13 mouse cellular contexts compared by ENCODE assay signal in genomic region chr13:73264166-73264735, GRCm38 (mm10). TPM values are rescaled to one million over a fixed set of nuclear protein-coding genes. Genes with fewer than 3 reads are reported as not detected.
DNase-seq lines count a peak whose midpoint lies in the region; ATAC-seq and TF ChIP-seq lines count a peak whose summit lies in the region.
"Had no signal": no experiment of that assay in that cellular context is flagged by ENCODE, and none has a peak within 500 bp of the region (broad histone marks: within the 10 kb centered on the region; RNA-seq: fewer than 3 reads in every experiment).

No protein-coding gene starts in this region.

- peaks cover 6% of the 10 kb centered on the region for H3K27me3 ChIP-seq in heart, adult 2 months (ENCODE audit: control insufficient read depth, insufficient read depth, low read length)
- peaks cover 97% of the 10 kb centered on the region for H3K27me3 ChIP-seq in E14TG2a.4 (ENCODE audit: insufficient read depth, low read length)
- H3K27me3 ChIP-seq in embryonic facial prominence, embryonic 14.5 days (replicated peaks; ENCODE audit: control insufficient read depth, insufficient read depth, low read length): peaks cover 100% of the 10 kb centered on the region
- H3K27me3 ChIP-seq in limb, embryonic 10.5 days (ENCODE audit: low read depth, poor library complexity, severe bottlenecking): peaks cover 100% of the 10 kb centered on the region

- peak overlapping the region; percentile 29 for H3K4me2 ChIP-seq in embryonic facial prominence, embryonic 14.5 days (ENCODE audit: low read depth, low read length)

- no peak for TF ChIP-seq POLR2A in heart, adult 2 months (IDR thresholded peaks at IDR 0.05; ENCODE audit: insufficient read depth, low read depth, low read length)

- peak overlapping the region; percentile 17 for H3K4me3 ChIP-seq in heart, adult 2 months
- peak overlapping the region; percentile 53 for H3K4me3 ChIP-seq in E14TG2a.4 (replicated peaks; ENCODE audit: low read length)
- 0 out of 2 replicates have a peak overlapping the region, but pooled peaks have one; percentile 49 for H3K4me3 ChIP-seq in embryonic facial prominence, embryonic 14.5 days (ENCODE audit: low read depth, low read length)
- peak overlapping the region; percentile 37 for H3K4me3 ChIP-seq in limb, embryonic 10.5 days

- no peaks in the 10 kb centered on the region for H3K79me2 ChIP-seq in heart, adult 2 months (replicated peaks; ENCODE audit: control insufficient read depth, insufficient read depth, low read length)

- DNase-seq in heart, adult 2 months: peak in 1 of 2 experiments; percentile 51
- DNase-seq in heart, postnatal 14 days: no peak
- no peak for DNase-seq in embryonic facial prominence, embryonic 14.5 days (ENCODE audit: low spot score)
- peak; percentile 45 for DNase-seq in limb, embryonic 10.5 days (ENCODE audit: low spot score)
- no peak for DNase-seq in adrenal gland, postnatal 14 days
- no peak for DNase-seq in urinary bladder, postnatal 4 days (ENCODE audit: low spot score in 2 of 2)
- DNase-seq in cerebellum, adult 8-10 months: no peak
- DNase-seq: cerebellum, adult 11-12 months; lung, postnatal 10 days had no signal

- 11% methylated on average over 29 of the region's 29 CpGs for WGBS in heart, adult 2 months
- 7% methylated on average over 26 of the region's 29 CpGs for WGBS in embryonic facial prominence, embryonic 14.5 days
- 2% methylated on average over 29 of the region's 29 CpGs for WGBS in limb, embryonic 10.5 days

- no peaks in the 10 kb centered on the region for H3K36me3 ChIP-seq in heart, adult 2 months (ENCODE audit: control insufficient read depth, insufficient read depth, low read length)
- no peaks in the 10 kb centered on the region for H3K36me3 ChIP-seq in E14TG2a.4 (ENCODE audit: insufficient read depth, low read length)
- no peaks in the 10 kb centered on the region for H3K36me3 ChIP-seq in embryonic facial prominence, embryonic 14.5 days (ENCODE audit: control insufficient read depth, insufficient read depth, low read length)
- H3K36me3 ChIP-seq in limb, embryonic 10.5 days: no peaks in the 10 kb centered on the region

- no peaks in the 10 kb centered on the region for H3K4me1 ChIP-seq in heart, adult 2 months (ENCODE audit: control insufficient read depth, insufficient read depth, low read length)
- H3K4me1 ChIP-seq in E14TG2a.4 (replicated peaks; ENCODE audit: low read depth, low read length): peaks cover 73% of the 10 kb centered on the region
- peaks cover 8% of the 10 kb centered on the region; the same call in 1 of the 2 replicates for H3K4me1 ChIP-seq in embryonic facial prominence, embryonic 14.5 days (ENCODE audit: control insufficient read depth, insufficient read depth, low read length)
- H3K4me1 ChIP-seq in limb, embryonic 10.5 days: peaks cover 63% of the 10 kb centered on the region

- intact Hi-C loops in heart, adult 2 months (cut with DNase I): loop anchor here (5.0 kb wide), 1 partner anchor 92 kb away; no protein-coding TSS in a partner anchor
- intact Hi-C loops in heart, postnatal 14 days (cut with DNase I): no loop called here

- H3K27ac ChIP-seq in heart, adult 2 months: peak overlapping the region; percentile 87
- no peak overlapping the region for H3K27ac ChIP-seq in embryonic facial prominence, embryonic 14.5 days (replicated peaks; ENCODE audit: low read depth, low read length)
- no peak overlapping the region for H3K27ac ChIP-seq in limb, embryonic 10.5 days

- H3K9me3 ChIP-seq in E14TG2a.4 (ENCODE audit: low read length): no peaks in the 10 kb centered on the region
- H3K9me3 ChIP-seq in embryonic facial prominence, embryonic 14.5 days (ENCODE audit: control insufficient read depth, low read length): no peaks in the 10 kb centered on the region
- H3K9me3 ChIP-seq in limb, embryonic 10.5 days (replicated peaks): no peaks in the 10 kb centered on the region

- TF ChIP-seq CTCF in heart, adult 2 months (IDR thresholded peaks at IDR 0.05): no peak
- no peak for TF ChIP-seq CTCF in E14TG2a.4 (conservative IDR thresholded peaks at IDR 0.05; ENCODE audit: low read length)

- H3K9ac ChIP-seq in heart, adult 2 months (ENCODE audit: low read depth, low read length): peak overlapping the region; percentile 64; the same call in 1 of the 2 replicates
- H3K9ac ChIP-seq in embryonic facial prominence, embryonic 14.5 days (ENCODE audit: low read depth, low read length): no peak overlapping the region

- no peak for ATAC-seq in embryonic facial prominence, embryonic 14.5 days (ENCODE audit: low read depth)

- TF ChIP-seq EP300 in heart, adult 2 months (IDR thresholded peaks at IDR 0.05; ENCODE audit: insufficient read depth, low read depth, low read length): no peak

RNA-seq across cellular contexts. Expression of gene Irx4, which starts 4.0 kb away (rescaled TPM):
- 10 to 100 TPM; 26.5 to 30.9 TPM for total RNA-seq in heart, adult 2 months (2021)
- polyA plus RNA-seq in heart, adult 2 months (2012; rRNA removed): 15.6 and 19.8 TPM in 2 replicates
- 10 to 100 TPM; 24.5 to 27.7 TPM for total RNA-seq in heart, postnatal 14 days (2021)
- 4.6 and 7.5 TPM in 2 replicates for polyA plus RNA-seq in embryonic facial prominence, embryonic 14.5 days (2014; fragmentation: Nextera tagmentation; extraction: Ambion mirVana)
- 2.3 and 3.8 TPM in 2 replicates for polyA plus RNA-seq in limb, embryonic 10.5 days (2016; fragmentation: Nextera tagmentation; extraction: Ambion mirVana)
- total RNA-seq in adrenal gland, postnatal 14 days (2021): not detected in 2 replicates
- total RNA-seq: gastrocnemius, adult 18-20 months had no signal
- polyA plus RNA-seq: C2C12; stomach, embryonic 14.5 days had no signal

Comparison
In these comparisons a context has a peak if more than half of its experiments do, and no peak if none do; other contexts are left out.
1. RNA of gene Irx4, which starts 4.0 kb away (total RNA-seq): 26.5 to 30.9 TPM in heart, adult 2 months and 24.5 to 27.7 TPM in heart, postnatal 14 days; not detected in adrenal gland, postnatal 14 days; every median in the first group is over 10 times any median in the second.
2. Peak in every context shown above with its lines, with median percentiles within 50 percentile points of each other: H3K4me3 ChIP-seq.